Mouse (Mus musculus): ENCODE results near the gene Tspan18. TPM values are rescaled to one million over a fixed set of nuclear protein-coding genes. Genes with fewer than 3 reads are reported as not detected.

The Tspan18 gene
- polyA plus RNA-seq, 1 experiment from 2014 or later, result 71.4 TPM

DNA sequence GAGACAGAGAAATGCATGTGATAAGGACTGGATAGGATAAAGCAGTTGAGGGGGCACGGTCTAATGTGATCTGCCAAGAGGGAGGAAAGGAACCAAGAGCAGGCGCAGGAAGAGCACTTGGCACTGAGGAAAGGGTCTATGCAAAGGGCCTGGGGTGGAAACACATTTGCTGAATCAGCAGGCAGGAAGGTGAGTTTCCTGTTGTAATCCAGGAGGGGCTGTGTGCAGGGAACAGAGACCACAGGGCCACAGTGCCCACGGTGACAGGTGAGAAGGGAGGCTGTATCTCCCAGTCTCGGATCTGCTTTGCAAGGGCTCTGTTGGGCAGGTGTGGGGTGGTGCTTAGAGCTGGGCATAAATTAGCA is 156.0 kb downstream of the Tspan18 start:
- Histone ChIP-seq H3K36me3 (ENCODE audit: control insufficient read depth, insufficient read depth, low read length) (no peaks in the 10 kb centered on the region), H3K27me3 (ENCODE audit: control insufficient read depth, insufficient read depth, low read length) (no peaks in the 10 kb centered on the region; the same call in 1 of the 2 replicates), H3K9me3 (ENCODE audit: control insufficient read depth, low read length) (no peaks in the 10 kb centered on the region), H3K4me3 (ENCODE audit: low read depth, low read length) (no peak overlapping the region), H3K4me1 (replicated peaks; ENCODE audit: control insufficient read depth, insufficient read depth, low read length) (peaks cover 49% of the 10 kb centered on the region), H3K4me2 (replicated peaks; ENCODE audit: low read depth, low read length) (no peak overlapping the region), H3K27ac (ENCODE audit: low read depth, low read length) (peak overlapping the region; percentile 95), H3K9ac (ENCODE audit: low read depth, low read length) (no peak overlapping the region)
- DNase-seq (ENCODE audit: low spot score) (no peak), ATAC-seq (ENCODE audit: low FRiP score) (no peak)
- WGBS, result 75% methylated on average over 4 of the region's 4 CpGs

DNA sequence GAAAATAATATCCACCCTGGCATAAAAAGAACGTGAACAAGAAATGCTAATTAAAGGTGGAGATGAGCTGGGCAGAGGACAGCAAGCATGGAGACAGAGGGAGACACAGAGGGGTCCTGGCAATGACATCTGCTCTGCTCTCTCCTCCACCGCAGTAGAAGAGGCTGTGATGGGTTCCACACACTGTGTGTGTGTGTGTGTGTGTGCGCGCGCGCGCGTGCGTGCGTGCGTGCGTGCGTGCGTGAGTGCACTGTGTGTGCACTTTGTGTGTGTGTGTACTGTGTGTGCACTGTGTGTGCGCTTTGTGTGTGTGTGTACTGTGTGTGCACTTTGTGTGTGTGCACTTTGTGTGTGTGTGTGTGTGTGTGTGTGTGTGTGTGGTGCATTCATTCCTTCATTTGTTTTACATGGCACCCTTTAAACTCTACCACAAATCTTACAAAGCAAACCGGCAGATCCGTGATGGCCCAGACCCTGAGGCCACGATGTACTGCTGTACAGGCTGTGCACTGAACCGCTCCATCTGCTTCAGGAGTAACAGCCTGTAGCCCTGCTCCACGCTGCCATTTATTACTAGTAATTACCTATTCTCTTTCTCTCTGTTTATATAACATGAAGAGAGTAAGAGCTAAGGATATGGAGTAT is 156.5 kb downstream of the Tspan18 start:
- Histone ChIP-seq H3K27ac (ENCODE audit: low read depth, low read length) (peak overlapping the region; percentile 95), H3K4me1 (replicated peaks; ENCODE audit: control insufficient read depth, insufficient read depth, low read length) (peaks cover 48% of the 10 kb centered on the region), H3K9ac (ENCODE audit: low read depth, low read length) (no peak overlapping the region), H3K9me3 (ENCODE audit: control insufficient read depth, low read length) (no peaks in the 10 kb centered on the region), H3K4me3 (ENCODE audit: low read depth, low read length) (no peak overlapping the region), H3K27me3 (ENCODE audit: control insufficient read depth, insufficient read depth, low read length) (no peaks in the 10 kb centered on the region; the same call in 1 of the 2 replicates), H3K36me3 (ENCODE audit: control insufficient read depth, insufficient read depth, low read length) (no peaks in the 10 kb centered on the region), H3K4me2 (replicated peaks; ENCODE audit: low read depth, low read length) (no peak overlapping the region)
- ATAC-seq (ENCODE audit: low FRiP score) (peak; percentile 33), DNase-seq (ENCODE audit: low spot score) (peak; percentile 52)
- WGBS, result 45% methylated on average over 8 of the region's 20 CpGs

DNA sequence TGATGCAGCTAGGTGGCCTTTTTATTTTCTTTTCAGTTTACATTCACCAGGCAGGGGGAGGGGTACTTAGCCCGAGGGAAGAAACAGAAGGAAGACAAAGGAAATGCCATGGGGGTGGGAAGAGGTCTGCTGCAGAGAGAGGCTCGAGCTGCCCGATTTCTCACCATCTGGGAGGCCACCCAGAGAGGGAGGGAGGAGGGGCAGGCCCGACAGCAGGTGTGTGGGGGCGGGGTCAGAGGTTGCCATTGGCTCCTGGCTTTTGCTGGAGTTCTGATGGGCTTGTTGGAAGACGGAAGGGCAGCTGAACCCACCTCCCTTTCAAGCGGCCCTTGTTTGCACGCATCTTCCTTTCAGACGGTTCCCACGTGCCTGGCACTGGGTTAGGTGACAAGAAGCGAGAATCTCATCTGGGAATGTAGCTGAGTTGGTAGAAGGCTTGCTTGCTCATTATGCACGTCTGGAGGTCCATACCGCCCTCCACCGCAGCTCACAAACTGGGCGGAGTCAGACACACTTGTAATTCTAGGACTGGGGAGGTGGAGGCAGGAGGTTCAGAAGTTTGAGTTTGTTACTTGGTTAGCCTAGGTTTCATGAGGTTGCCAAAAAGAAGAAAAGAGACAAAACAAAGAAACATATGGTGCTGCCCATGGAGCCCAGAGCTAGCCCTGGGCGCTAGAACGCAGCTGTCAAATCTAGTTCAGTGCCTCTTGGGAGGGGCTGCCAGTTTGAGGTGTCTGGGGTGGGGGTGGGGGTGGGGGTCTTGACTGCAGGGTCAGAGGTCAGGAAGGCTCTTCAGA is 157.2 kb downstream of the Tspan18 start:
- Histone ChIP-seq H3K9ac (ENCODE audit: low read depth, low read length) (peak overlapping the region; percentile 41), H3K9me3 (ENCODE audit: control insufficient read depth, low read length) (no peaks in the 10 kb centered on the region), H3K27ac (ENCODE audit: low read depth, low read length) (peak overlapping the region; percentile 95), H3K4me1 (replicated peaks; ENCODE audit: control insufficient read depth, insufficient read depth, low read length) (peaks cover 49% of the 10 kb centered on the region), H3K27me3 (ENCODE audit: control insufficient read depth, insufficient read depth, low read length) (no peaks in the 10 kb centered on the region; the same call in 1 of the 2 replicates), H3K36me3 (ENCODE audit: control insufficient read depth, insufficient read depth, low read length) (no peaks in the 10 kb centered on the region), H3K4me3 (ENCODE audit: low read depth, low read length) (peak overlapping the region; percentile 8; the same call in 1 of the 2 replicates), H3K4me2 (replicated peaks; ENCODE audit: low read depth, low read length) (peak overlapping the region; percentile 25)
- 2% methylated on average over 17 of the region's 17 CpGs for WGBS
- peak; percentile 86 for DNase-seq (ENCODE audit: low spot score)
- peak; percentile 72 for ATAC-seq (ENCODE audit: low FRiP score)

DNA sequence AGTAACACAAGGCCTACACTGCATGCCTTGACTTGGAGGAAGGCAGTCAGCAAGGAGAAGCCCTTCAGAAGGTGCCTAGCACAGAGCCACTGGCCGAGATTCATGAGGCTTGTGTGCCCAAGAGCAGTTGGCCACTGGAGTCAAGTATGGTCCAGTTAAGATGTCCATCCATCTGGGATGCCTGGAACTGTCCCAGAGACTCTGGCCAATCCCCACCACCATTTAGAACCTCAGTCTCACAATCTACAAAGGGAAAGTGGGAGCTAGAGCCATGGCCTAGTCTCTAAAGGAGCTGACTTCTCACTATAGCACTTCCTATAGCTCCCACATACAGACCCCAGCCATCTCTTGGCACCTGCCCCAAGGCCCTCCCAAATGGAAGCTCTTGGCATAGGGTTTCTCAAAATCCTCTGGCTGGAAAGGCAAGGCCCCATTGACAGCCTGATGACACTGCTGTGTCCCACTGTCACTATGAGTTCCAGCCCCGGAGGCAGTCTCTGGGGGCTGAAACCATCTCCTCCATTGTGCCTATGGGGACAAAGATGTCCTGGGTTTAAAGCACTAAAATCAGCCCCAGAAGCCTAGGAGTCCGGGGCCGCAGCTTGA is 158.0 kb downstream of the Tspan18 start:
- Histone ChIP-seq H3K4me3 (ENCODE audit: low read depth, low read length) (no peak overlapping the region), H3K9me3 (ENCODE audit: control insufficient read depth, low read length) (no peaks in the 10 kb centered on the region), H3K9ac (ENCODE audit: low read depth, low read length) (peak overlapping the region; percentile 41), H3K4me1 (replicated peaks; ENCODE audit: control insufficient read depth, insufficient read depth, low read length) (peaks cover 49% of the 10 kb centered on the region), H3K27ac (ENCODE audit: low read depth, low read length) (peak overlapping the region; percentile 95), H3K27me3 (ENCODE audit: control insufficient read depth, insufficient read depth, low read length) (no peaks in the 10 kb centered on the region; the same call in 1 of the 2 replicates), H3K36me3 (ENCODE audit: control insufficient read depth, insufficient read depth, low read length) (no peaks in the 10 kb centered on the region), H3K4me2 (replicated peaks; ENCODE audit: low read depth, low read length) (peak overlapping the region; percentile 25)
- DNase-seq (ENCODE audit: low spot score) (no peak), ATAC-seq (ENCODE audit: low FRiP score) (peak; percentile 16)
- WGBS, result 18% methylated on average over 4 of the region's 4 CpGs

DNA sequence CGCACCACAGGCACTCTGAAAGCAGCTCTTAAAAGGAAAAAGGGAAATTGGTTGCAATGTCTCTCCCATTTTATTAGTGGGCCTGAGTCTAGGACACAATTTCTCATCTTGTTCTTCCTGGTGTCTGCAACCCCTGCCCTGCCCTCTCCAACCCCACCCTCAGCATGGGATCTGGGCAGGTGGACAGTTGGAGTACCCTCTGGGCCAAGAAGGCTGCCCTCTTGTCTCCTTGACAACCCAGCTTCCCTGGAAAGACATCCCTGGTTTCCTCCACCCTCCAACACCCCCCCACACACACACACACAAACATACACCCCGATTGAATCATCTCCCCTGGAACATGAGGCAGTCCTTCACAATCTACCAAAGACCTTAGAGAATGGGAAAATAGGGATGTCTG is 158.6 kb downstream of the Tspan18 start:
- no peak overlapping the region for H3K4me2 ChIP-seq (replicated peaks; ENCODE audit: low read depth, low read length)
- no peaks in the 10 kb centered on the region for H3K9me3 ChIP-seq (ENCODE audit: control insufficient read depth, low read length)
- 65% methylated on average over 2 of the region's 2 CpGs for WGBS
- H3K4me1 ChIP-seq (replicated peaks; ENCODE audit: control insufficient read depth, insufficient read depth, low read length), result peaks cover 49% of the 10 kb centered on the region
- H3K36me3 ChIP-seq (ENCODE audit: control insufficient read depth, insufficient read depth, low read length), result no peaks in the 10 kb centered on the region
- no peaks in the 10 kb centered on the region; the same call in 1 of the 2 replicates for H3K27me3 ChIP-seq (ENCODE audit: control insufficient read depth, insufficient read depth, low read length)
- no peak for ATAC-seq (ENCODE audit: low FRiP score)
- no peak for DNase-seq (ENCODE audit: low spot score)
- peak overlapping the region; percentile 41 for H3K9ac ChIP-seq (ENCODE audit: low read depth, low read length)
- peak overlapping the region; percentile 95 for H3K27ac ChIP-seq (ENCODE audit: low read depth, low read length)
- no peak overlapping the region for H3K4me3 ChIP-seq (ENCODE audit: low read depth, low read length)

DNA sequence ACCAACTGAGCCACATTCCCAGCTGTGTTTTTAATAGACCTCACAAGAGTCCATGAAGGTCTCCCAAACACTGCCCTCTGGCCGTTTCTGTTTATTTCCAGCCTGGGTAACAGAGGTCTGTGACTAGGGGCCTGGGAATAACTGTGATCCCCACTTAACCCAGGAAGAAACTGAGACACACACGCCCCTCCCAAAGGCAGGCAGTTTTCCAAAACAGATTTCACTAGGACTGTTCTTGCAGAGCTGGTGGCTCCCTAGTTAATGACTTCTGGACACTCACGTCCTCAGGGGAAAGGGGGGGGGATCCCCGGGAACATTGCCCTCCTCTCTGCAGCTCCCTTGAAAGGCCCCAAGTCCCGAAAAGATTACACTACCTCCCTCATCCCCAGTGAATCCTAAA is 159.0 kb downstream of the Tspan18 start:
- DNase-seq (ENCODE audit: low spot score) (no peak), ATAC-seq (ENCODE audit: low FRiP score) (no peak)
- Histone ChIP-seq H3K27ac (ENCODE audit: low read depth, low read length) (peak overlapping the region; percentile 95), H3K9ac (ENCODE audit: low read depth, low read length) (no peak overlapping the region), H3K9me3 (ENCODE audit: control insufficient read depth, low read length) (no peaks in the 10 kb centered on the region), H3K4me1 (replicated peaks; ENCODE audit: control insufficient read depth, insufficient read depth, low read length) (peaks cover 47% of the 10 kb centered on the region), H3K36me3 (ENCODE audit: control insufficient read depth, insufficient read depth, low read length) (no peaks in the 10 kb centered on the region), H3K4me3 (ENCODE audit: low read depth, low read length) (no peak overlapping the region), H3K27me3 (ENCODE audit: control insufficient read depth, insufficient read depth, low read length) (no peaks in the 10 kb centered on the region; the same call in 1 of the 2 replicates), H3K4me2 (replicated peaks; ENCODE audit: low read depth, low read length) (no peak overlapping the region)
- WGBS, result 14% methylated on average over 5 of the region's 5 CpGs

DNA sequence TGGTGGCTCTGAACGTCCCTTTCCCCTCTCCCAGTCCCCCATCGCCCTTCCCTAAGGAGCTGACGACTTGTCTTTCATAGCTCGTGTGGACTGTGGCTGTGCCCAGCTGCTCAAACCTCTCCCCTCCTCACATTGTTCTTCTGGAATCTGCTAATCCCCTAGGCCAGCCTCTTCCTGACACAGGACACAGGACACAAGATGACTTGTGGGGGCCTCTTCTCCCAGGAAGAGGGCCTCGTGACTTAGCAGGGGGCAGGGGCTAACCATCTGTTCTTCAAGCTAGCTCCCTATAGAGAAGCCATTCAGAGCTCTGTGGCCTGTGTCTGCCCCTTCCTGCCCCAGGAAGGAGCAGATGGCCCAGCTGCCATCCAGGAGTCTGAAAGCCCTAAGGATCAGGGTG is 160.1 kb downstream of the Tspan18 start:
- ATAC-seq (ENCODE audit: low FRiP score), result peak; percentile 41
- H3K27ac ChIP-seq (ENCODE audit: low read depth, low read length), result peak overlapping the region; percentile 95
- H3K4me1 ChIP-seq (replicated peaks; ENCODE audit: control insufficient read depth, insufficient read depth, low read length), result peaks cover 38% of the 10 kb centered on the region
- H3K27me3 ChIP-seq (ENCODE audit: control insufficient read depth, insufficient read depth, low read length), result no peaks in the 10 kb centered on the region; the same call in 1 of the 2 replicates
- no peak overlapping the region for H3K4me2 ChIP-seq (replicated peaks; ENCODE audit: low read depth, low read length)
- no peaks in the 10 kb centered on the region for H3K9me3 ChIP-seq (ENCODE audit: control insufficient read depth, low read length)
- 9% methylated on average over 5 of the region's 5 CpGs for WGBS
- peak; percentile 59 for DNase-seq (ENCODE audit: low spot score)
- no peak overlapping the region for H3K4me3 ChIP-seq (ENCODE audit: low read depth, low read length)
- H3K36me3 ChIP-seq (ENCODE audit: control insufficient read depth, insufficient read depth, low read length), result no peaks in the 10 kb centered on the region
- no peak overlapping the region for H3K9ac ChIP-seq (ENCODE audit: low read depth, low read length)

DNA sequence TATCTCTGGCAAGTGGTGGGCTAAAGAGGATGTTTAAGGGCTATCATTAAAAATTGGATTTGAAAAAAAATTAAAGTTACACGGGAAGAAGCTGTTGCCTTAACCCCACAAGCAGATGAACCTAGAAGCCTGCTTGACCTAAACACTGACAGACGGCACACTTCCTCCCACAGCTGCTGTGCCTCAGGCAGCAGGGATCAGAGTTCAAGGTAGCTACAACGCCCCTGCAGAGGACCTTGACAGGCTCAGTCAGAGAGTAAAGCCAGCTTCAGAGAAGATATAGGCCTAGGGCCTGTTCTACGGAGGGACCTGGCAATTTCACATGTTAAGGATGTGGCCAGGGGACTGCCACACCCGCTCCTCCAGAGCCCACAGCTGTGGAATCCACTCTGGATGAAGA is 161.8 kb downstream of the Tspan18 start:
- Histone ChIP-seq H3K4me3 (ENCODE audit: low read depth, low read length) (no peak overlapping the region), H3K9me3 (ENCODE audit: control insufficient read depth, low read length) (no peaks in the 10 kb centered on the region), H3K27me3 (ENCODE audit: control insufficient read depth, insufficient read depth, low read length) (no peaks in the 10 kb centered on the region), H3K4me1 (replicated peaks; ENCODE audit: control insufficient read depth, insufficient read depth, low read length) (peaks cover 32% of the 10 kb centered on the region), H3K27ac (ENCODE audit: low read depth, low read length) (no peak overlapping the region), H3K36me3 (ENCODE audit: control insufficient read depth, insufficient read depth, low read length) (no peaks in the 10 kb centered on the region), H3K4me2 (replicated peaks; ENCODE audit: low read depth, low read length) (no peak overlapping the region), H3K9ac (ENCODE audit: low read depth, low read length) (no peak overlapping the region)
- no peak for ATAC-seq (ENCODE audit: low FRiP score)
- WGBS, result 48% methylated on average over 5 of the region's 5 CpGs
- DNase-seq (ENCODE audit: low spot score), result no peak

All from hindbrain, embryonic 11.5 days (tissue).